ENCODE assay signal across 9 mouse cellular contexts in the genomic region with DNA sequence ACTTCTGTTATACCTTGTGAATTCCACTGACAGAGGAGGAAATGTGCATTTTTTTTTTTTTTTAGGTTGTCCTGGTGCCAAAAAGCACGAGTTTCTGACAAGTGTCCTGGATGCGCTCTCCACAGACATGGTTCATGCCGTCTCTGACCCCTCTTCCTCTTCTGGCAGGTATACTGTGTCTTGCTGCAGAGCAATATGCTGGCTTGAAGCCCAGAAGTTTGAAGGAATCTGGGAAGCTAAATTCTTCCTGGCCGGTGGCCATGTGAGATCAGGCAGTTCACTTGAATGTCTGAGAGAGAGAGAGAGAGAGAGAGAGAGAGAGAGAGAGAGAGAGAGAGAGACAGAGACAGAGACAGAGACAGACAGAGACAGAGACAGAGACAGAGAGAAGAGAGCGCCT.
DNase-seq lines count a peak whose midpoint lies in the region; ATAC-seq lines count a peak whose summit lies in the region.
"Had no signal": no experiment of that assay in that cellular context is flagged by ENCODE, and none has a peak within 500 bp of the region (broad histone marks: within the 10 kb centered on the region; RNA-seq: fewer than 3 reads in every experiment).

No protein-coding gene starts in this region.

- no peak overlapping the region for H3K9ac ChIP-seq in kidney, embryonic 16.5 days (replicated peaks; ENCODE audit: low read length)
- H3K9ac ChIP-seq in stomach, embryonic 14.5 days (replicated peaks; ENCODE audit: low read depth, low read length) = no peak overlapping the region
- H3K9ac ChIP-seq in midbrain, embryonic 15.5 days = no peak overlapping the region
- H3K9ac ChIP-seq: hindbrain, embryonic 15.5 days had no signal

- H3K36me3 ChIP-seq in kidney, embryonic 16.5 days (ENCODE audit: insufficient read depth, low read length) = no peaks in the 10 kb centered on the region
- no peaks in the 10 kb centered on the region; the same call in 1 of the 2 replicates for H3K36me3 ChIP-seq in stomach, embryonic 14.5 days (ENCODE audit: control insufficient read depth, insufficient read depth, low read length)
- no peaks in the 10 kb centered on the region for H3K36me3 ChIP-seq in forebrain, embryonic 10.5 days (replicated peaks)
- H3K36me3 ChIP-seq in midbrain, embryonic 15.5 days (replicated peaks) = no peaks in the 10 kb centered on the region
- H3K36me3 ChIP-seq: hindbrain, embryonic 15.5 days had no signal

- no peaks in the 10 kb centered on the region for H3K9me3 ChIP-seq in kidney, embryonic 16.5 days (ENCODE audit: low read length)
- no peaks in the 10 kb centered on the region for H3K9me3 ChIP-seq in stomach, embryonic 14.5 days (ENCODE audit: control insufficient read depth, low read depth, low read length)
- H3K9me3 ChIP-seq in forebrain, embryonic 10.5 days = no peaks in the 10 kb centered on the region
- no peaks in the 10 kb centered on the region for H3K9me3 ChIP-seq in midbrain, embryonic 15.5 days
- H3K9me3 ChIP-seq: hindbrain, embryonic 15.5 days had no signal

- peaks cover 4% of the 10 kb centered on the region; the same call in 1 of the 2 replicates for H3K4me1 ChIP-seq in kidney, embryonic 16.5 days (ENCODE audit: insufficient read depth, low read length)
- H3K4me1 ChIP-seq in stomach, embryonic 14.5 days (ENCODE audit: control insufficient read depth, insufficient read depth, low read length) = peaks cover 5% of the 10 kb centered on the region; the same call in 1 of the 2 replicates
- no peaks in the 10 kb centered on the region for H3K4me1 ChIP-seq in forebrain, embryonic 10.5 days
- H3K4me1 ChIP-seq in midbrain, embryonic 15.5 days = no peaks in the 10 kb centered on the region

- no peaks in the 10 kb centered on the region for H3K27me3 ChIP-seq in kidney, embryonic 16.5 days (ENCODE audit: insufficient read depth, low read length)
- no peaks in the 10 kb centered on the region for H3K27me3 ChIP-seq in stomach, embryonic 14.5 days (ENCODE audit: control insufficient read depth, insufficient read depth, low read length)
- H3K27me3 ChIP-seq in forebrain, embryonic 10.5 days (ENCODE audit: poor library complexity, severe bottlenecking) = no peaks in the 10 kb centered on the region
- H3K27me3 ChIP-seq in midbrain, embryonic 15.5 days (replicated peaks) = no peaks in the 10 kb centered on the region
- H3K27me3 ChIP-seq: hindbrain, embryonic 15.5 days had no signal

- no peak overlapping the region for H3K4me3 ChIP-seq in kidney, embryonic 16.5 days (ENCODE audit: low read length)
- no peak overlapping the region for H3K4me3 ChIP-seq in stomach, embryonic 14.5 days (ENCODE audit: low read depth, low read length)
- H3K4me3 ChIP-seq in forebrain, embryonic 10.5 days = no peak overlapping the region
- no peak overlapping the region for H3K4me3 ChIP-seq in midbrain, embryonic 15.5 days
- H3K4me3 ChIP-seq: hindbrain, embryonic 15.5 days had no signal

- peak; percentile 13 to 17 for DNase-seq in right cerebral cortex, adult 2 months (ENCODE audit: low spot score in 2 of 2)
- DNase-seq in right cerebral cortex, postnatal 36 days (ENCODE audit: low spot score in 2 of 2) = no peak
- peak; percentile 56 for DNase-seq in gastrocnemius, postnatal 25 days
- DNase-seq in forebrain, embryonic 10.5 days (ENCODE audit: extremely low spot score, low spot score) = no peak
- DNase-seq in T-cell, adult 2 months (ENCODE audit: low spot score) = no peak

- peak; percentile 47; the same call in 1 of the 2 replicates for ATAC-seq in kidney, embryonic 16.5 days (ENCODE audit: low FRiP score, low TSS enrichment)
- peak; percentile 77; the same call in 1 of the 2 replicates for ATAC-seq in stomach, embryonic 14.5 days (ENCODE audit: insufficient number of reproducible peaks, insufficient read depth, low FRiP score, low read depth)
- no peak for ATAC-seq in midbrain, embryonic 15.5 days (replicated peaks)

- H3K27ac ChIP-seq in kidney, embryonic 16.5 days (ENCODE audit: low read length) = no peak overlapping the region
- H3K27ac ChIP-seq in stomach, embryonic 14.5 days (ENCODE audit: low read length) = no peak overlapping the region
- no peak overlapping the region for H3K27ac ChIP-seq in forebrain, embryonic 10.5 days
- H3K27ac ChIP-seq in midbrain, embryonic 15.5 days = no peak overlapping the region
- H3K27ac ChIP-seq: hindbrain, embryonic 15.5 days had no signal

- WGBS in kidney, embryonic 16.5 days = 59% methylated on average over 5 of the region's 5 CpGs
- 37% methylated on average over 5 of the region's 5 CpGs for WGBS in stomach, embryonic 14.5 days
- WGBS in forebrain, embryonic 10.5 days = 90% methylated on average over 5 of the region's 5 CpGs
- 80% methylated on average over 5 of the region's 5 CpGs for WGBS in midbrain, embryonic 15.5 days

- H3K4me2 ChIP-seq in kidney, embryonic 16.5 days (replicated peaks; ENCODE audit: low read depth, low read length) = no peak overlapping the region
- no peak overlapping the region for H3K4me2 ChIP-seq in stomach, embryonic 14.5 days (replicated peaks; ENCODE audit: low read depth, low read length)
- H3K4me2 ChIP-seq in midbrain, embryonic 15.5 days = no peak overlapping the region
- H3K4me2 ChIP-seq: hindbrain, embryonic 15.5 days had no signal

Comparison
In these comparisons a context has a peak if more than half of its experiments do, and no peak if none do; other contexts are left out.
1. DNase-seq: peak in right cerebral cortex, adult 2 months (2 of 2) and gastrocnemius, postnatal 25 days (single experiment); none in right cerebral cortex, postnatal 36 days (0 of 2), forebrain, embryonic 10.5 days (single experiment) and T-cell, adult 2 months (single experiment).